In the genomic region with DNA sequence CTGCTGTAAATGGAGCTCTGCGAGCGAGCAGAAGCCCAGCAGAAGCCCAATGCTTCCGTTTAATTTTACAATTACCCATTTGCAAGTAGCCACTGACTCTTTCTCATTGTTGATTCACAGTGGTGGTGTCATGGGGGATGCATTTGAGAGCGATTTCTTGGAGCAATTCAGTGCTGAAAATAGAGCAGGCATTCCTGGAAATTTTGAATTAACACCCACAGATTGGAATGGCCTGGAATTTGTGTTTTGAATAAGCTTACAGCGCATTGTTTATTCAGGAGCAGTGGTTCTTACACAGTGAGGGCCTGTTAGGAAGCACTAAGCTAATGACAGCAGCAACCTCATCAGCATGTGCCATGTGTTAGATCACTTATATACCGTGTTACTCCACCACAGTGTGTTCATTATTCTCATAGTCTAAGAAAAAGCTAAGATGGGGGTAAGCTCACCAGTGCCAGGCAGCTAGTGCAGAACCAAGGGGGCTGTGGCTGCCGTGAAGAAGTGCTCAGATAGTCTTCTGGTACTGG, we compare ENCODE assay signal across 20 mouse cellular contexts.
DNase-seq lines count a peak whose midpoint lies in the region; ATAC-seq and TF ChIP-seq lines count a peak whose summit lies in the region.
"Had no signal": no experiment of that assay in that cellular context is flagged by ENCODE, and none has a peak within 500 bp of the region (broad histone marks: within the 10 kb centered on the region; RNA-seq: fewer than 3 reads in every experiment).

No protein-coding gene starts in this region.

- no peak overlapping the region for H3K4me2 ChIP-seq in forebrain, embryonic 15.5 days (replicated peaks)
- no peak overlapping the region for H3K4me2 ChIP-seq in midbrain, embryonic 14.5 days (ENCODE audit: low read length)
- H3K4me2 ChIP-seq: embryonic facial prominence, embryonic 12.5 days; limb, embryonic 12.5 days; liver, embryonic 13.5 days; lung, embryonic 14.5 days had no signal

- DNase-seq in layer of hippocampus, adult 2 months (ENCODE audit: low spot score in 2 of 2): no peak
- DNase-seq in layer of hippocampus, adult 18-20 months (ENCODE audit: low spot score in 2 of 2): no peak
- DNase-seq in brain, embryonic 14.5 days (ENCODE audit: low read depth): peak; percentile 75
- no peak for DNase-seq in midbrain, embryonic 14.5 days
- DNase-seq in left cerebral cortex, adult 11 months (ENCODE audit: low spot score): no peak
- DNase-seq in thymus, postnatal 36 days: no peak
- DNase-seq in thymus, postnatal 0 days (ENCODE audit: low spot score): no peak
- DNase-seq: cerebellum, adult 8-10 months; gastrocnemius, postnatal 25 days; kidney, postnatal 10 days; layer of hippocampus, adult 9-11 months; liver, embryonic 13.5 days; lung, embryonic 14.5 days; lung, postnatal 4 days; right cerebral cortex, adult 18-20 months had no signal

- no peaks in the 10 kb centered on the region for H3K9me3 ChIP-seq in forebrain, embryonic 15.5 days
- no peaks in the 10 kb centered on the region for H3K9me3 ChIP-seq in midbrain, embryonic 14.5 days (ENCODE audit: control insufficient read depth, low read length)
- H3K9me3 ChIP-seq: embryonic facial prominence, embryonic 12.5 days; limb, embryonic 12.5 days; liver, embryonic 13.5 days had no signal

- no peak overlapping the region for H3K4me3 ChIP-seq in layer of hippocampus, adult 2 months
- no peak overlapping the region for H3K4me3 ChIP-seq in forebrain, embryonic 15.5 days
- no peak overlapping the region for H3K4me3 ChIP-seq in midbrain, embryonic 14.5 days (replicated peaks; ENCODE audit: low read depth, low read length)
- H3K4me3 ChIP-seq: embryonic facial prominence, embryonic 12.5 days; erythroblast, embryonic 14.5 days; limb, embryonic 12.5 days; liver, embryonic 13.5 days had no signal

- no peak for TF ChIP-seq POLR2A in brain, embryonic 14.5 days (IDR thresholded peaks at IDR 0.05; ENCODE audit: borderline replicate concordance, extremely low read depth, insufficient read depth, insufficient read length, poor library complexity, severe bottlenecking)

- H3K4me1 ChIP-seq in forebrain, embryonic 15.5 days: peaks cover 58% of the 10 kb centered on the region
- H3K4me1 ChIP-seq in midbrain, embryonic 14.5 days (ENCODE audit: control insufficient read depth, insufficient read depth, low read length): peaks cover 44% of the 10 kb centered on the region
- H3K4me1 ChIP-seq: embryonic facial prominence, embryonic 12.5 days had no signal

- WGBS in forebrain, embryonic 15.5 days: 23% methylated on average over 7 of the region's 7 CpGs
- WGBS in midbrain, embryonic 14.5 days: 61% methylated on average over 7 of the region's 7 CpGs

- no peak for TF ChIP-seq CTCF in layer of hippocampus, adult 2 months (conservative IDR thresholded peaks at IDR 0.05)
- no peak for TF ChIP-seq CTCF in brain, embryonic 14.5 days (IDR thresholded peaks at IDR 0.05; ENCODE audit: borderline replicate concordance, extremely low read depth, insufficient read depth, insufficient read length)

- ATAC-seq in forebrain, embryonic 15.5 days (replicated peaks): peak; percentile 63
- ATAC-seq in midbrain, embryonic 14.5 days (ENCODE audit: low FRiP score, low TSS enrichment): no peak
- ATAC-seq: intestine, postnatal 0 days had no signal

- no peaks in the 10 kb centered on the region for H3K27me3 ChIP-seq in forebrain, embryonic 15.5 days
- H3K27me3 ChIP-seq in midbrain, embryonic 14.5 days (ENCODE audit: control insufficient read depth, insufficient read depth, low read length): no peaks in the 10 kb centered on the region
- H3K27me3 ChIP-seq: embryonic facial prominence, embryonic 12.5 days; limb, embryonic 12.5 days; liver, embryonic 13.5 days had no signal

- peak overlapping the region; percentile 77 for H3K27ac ChIP-seq in layer of hippocampus, adult 2 months
- peak overlapping the region; percentile 62 for H3K27ac ChIP-seq in forebrain, embryonic 15.5 days (replicated peaks)
- H3K27ac ChIP-seq in midbrain, embryonic 14.5 days (replicated peaks; ENCODE audit: low read depth, low read length): peak overlapping the region; percentile 68
- H3K27ac ChIP-seq: embryonic facial prominence, embryonic 12.5 days; limb, embryonic 12.5 days; liver, embryonic 13.5 days had no signal

- H3K36me3 ChIP-seq in forebrain, embryonic 15.5 days: no peaks in the 10 kb centered on the region
- no peaks in the 10 kb centered on the region for H3K36me3 ChIP-seq in midbrain, embryonic 14.5 days (ENCODE audit: control insufficient read depth, insufficient read depth, low read length)
- H3K36me3 ChIP-seq: embryonic facial prominence, embryonic 12.5 days; limb, embryonic 12.5 days; liver, embryonic 13.5 days had no signal

- no peak overlapping the region for H3K9ac ChIP-seq in forebrain, embryonic 15.5 days (replicated peaks)
- no peak overlapping the region for H3K9ac ChIP-seq in midbrain, embryonic 14.5 days (replicated peaks; ENCODE audit: low read length)
- H3K9ac ChIP-seq: embryonic facial prominence, embryonic 12.5 days; limb, embryonic 12.5 days; liver, embryonic 13.5 days; lung, embryonic 14.5 days had no signal
